Mouse (Mus musculus): ENCODE measurements around the gene Plekha6.

Plekha6 gene

DNA sequence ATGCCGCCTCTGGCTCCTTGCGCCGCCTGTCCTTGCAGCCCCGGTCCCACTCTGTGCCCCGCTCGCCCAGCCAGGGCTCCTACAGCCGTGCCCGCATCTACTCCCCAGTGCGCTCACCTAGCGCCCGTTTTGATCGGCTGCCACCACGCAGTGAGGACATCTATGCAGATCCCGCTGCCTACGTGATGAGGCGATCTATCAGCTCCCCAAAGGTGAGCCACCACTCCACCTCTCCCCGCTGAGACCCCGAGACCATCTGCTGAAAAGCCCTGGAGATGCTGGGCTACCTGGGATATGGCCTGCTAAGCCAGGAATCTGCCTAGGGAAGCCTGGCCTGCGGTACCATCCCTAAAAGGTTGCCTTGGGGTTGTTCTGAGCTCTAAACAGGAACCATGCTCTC, 110.2 kb downstream of the Plekha6 start:
- no peak for DNase-seq (ENCODE audit: low spot score in 2 of 2)

DNA sequence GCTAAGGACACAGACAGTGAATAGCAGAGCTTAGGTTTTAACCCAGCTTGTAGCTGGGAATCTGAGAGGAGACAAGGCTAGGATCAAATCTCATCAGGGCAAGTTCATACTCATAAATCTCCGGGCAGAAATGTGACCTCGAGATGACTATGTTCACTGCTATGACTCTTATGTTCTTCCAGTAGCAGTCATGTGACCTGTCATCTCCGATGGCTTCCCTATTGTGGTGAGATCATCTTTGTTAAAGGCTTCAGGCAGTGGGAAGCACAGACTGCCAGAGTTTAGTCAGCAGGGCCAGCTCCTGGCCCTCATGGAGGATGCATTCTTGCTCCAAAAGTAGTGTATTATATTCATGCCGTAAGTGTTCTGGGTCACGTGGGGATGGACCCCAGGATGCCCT, 113.0 kb downstream of the Plekha6 start:
- DNase-seq (ENCODE audit: low spot score in 2 of 2) = no peak

DNA sequence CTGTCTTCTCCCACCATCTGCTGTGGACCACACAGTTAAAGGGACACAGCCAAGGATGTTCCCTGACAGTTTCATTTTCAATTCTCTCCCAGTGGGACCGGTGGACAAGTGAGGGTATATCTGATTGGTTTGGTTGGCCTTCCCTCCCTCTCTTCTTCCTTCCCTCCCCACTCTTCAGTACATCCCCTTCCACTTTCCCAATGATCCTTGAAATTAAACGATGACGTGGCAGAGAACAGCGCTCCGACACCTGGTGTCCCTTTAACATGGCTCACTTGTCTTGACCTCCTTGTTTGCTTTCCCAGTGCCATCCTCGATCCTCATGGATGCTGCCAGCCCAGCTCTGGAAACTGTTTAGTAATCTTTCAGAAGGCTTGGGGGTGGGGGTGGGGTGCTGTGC, 114.5 kb downstream of the Plekha6 start:
- no peak for DNase-seq (ENCODE audit: low spot score in 2 of 2)

DNA sequence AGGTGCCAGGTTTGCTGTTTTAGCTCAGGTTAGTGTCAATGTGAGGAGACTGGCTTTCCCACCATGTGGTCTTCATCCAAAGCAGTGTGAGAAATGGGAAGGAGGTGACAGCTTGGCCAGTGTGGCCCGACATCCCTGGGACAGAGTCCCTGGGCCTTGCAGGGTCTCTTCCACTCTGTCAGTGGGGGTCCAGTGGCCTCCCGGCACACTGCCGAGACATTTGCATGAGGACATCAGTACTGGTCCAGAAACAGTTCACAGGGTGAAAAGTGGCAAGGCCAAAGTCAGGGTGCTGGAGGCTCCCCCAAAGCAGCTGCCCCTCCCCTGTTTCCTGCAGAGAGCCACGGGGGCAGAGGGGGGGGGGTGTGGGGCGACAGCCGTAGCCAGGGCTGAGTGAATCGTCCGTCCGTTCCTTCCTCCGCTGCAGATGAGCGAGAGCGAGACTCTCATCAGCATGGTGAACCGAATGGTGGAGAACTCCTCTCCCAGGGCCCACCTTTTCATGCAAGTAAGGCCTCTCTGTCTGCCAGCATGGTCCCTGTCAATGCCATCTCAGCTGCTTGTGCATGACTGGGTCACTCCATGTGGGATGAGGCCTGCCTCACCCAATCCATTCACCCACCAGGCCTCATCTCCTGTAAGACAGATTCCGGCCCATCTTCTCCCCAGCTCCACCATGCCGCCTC, 115.1 kb downstream of the Plekha6 start:
- no peak for DNase-seq (ENCODE audit: low spot score in 2 of 2)

DNA sequence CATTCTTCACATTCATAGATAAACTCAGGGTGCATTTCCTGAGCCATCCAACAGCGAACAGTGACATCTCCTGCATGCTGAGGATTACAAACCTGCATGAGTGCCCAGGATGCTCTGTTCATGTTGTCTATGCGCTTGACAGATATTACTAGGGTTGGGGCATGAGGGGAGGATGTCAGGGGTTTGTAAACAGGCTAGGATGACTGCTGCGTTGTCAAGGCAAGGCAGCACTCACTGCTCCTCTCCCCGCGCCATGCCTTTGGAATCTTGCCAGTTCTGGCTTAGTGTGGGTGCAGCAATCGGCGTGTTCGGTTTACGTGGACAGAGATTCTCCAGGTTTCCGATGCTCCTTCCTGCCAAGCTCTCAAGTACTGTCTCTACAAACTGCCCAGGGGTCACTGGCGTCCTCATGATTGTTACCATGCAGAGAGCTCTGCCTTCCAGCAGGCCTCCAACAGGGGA, 115.7 kb downstream of the Plekha6 start:
- no peak for DNase-seq (ENCODE audit: low spot score in 2 of 2)

DNA sequence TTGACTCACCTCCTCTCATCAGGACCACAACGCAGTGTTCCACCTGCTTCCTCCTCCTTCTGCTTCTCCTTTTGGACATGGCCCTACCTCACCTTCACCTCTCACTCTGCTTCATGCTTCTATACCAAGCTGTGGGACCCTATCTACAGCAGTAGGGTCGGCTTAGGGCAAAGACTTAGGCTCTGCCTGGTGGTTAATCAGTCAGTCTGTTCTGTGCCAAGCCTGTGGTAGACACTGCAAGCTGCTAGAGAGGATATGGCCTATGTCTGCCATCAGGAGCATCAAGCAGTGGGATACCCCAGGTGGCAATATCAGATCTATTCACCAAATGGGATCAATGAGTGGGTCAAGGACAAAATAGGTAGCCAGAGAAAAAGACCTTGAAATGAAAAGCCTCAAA, 116.5 kb downstream of the Plekha6 start:
- no peak for DNase-seq (ENCODE audit: low spot score in 2 of 2)

DNA sequence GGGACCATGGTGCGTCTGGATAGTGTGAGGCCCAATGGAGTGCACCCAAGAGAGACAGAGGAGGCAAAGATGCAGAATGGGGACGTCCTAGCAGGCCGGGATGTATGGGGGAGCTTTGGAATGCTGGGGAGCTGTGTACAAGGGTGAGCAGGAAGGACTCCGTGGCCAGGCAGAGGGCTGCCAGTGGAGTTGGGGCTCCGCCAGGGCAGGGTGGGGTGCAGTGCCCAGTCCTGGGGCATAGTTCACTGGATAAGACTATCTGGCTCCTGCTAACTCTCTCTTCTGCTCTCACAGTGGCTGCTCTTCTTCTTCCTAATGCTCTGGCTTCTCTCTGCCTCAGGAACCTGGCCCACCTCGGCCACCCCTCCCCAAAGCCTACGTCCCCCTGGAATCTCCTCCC, 121.9 kb downstream of the Plekha6 start:
- no peak for DNase-seq (ENCODE audit: low spot score in 2 of 2)

DNA sequence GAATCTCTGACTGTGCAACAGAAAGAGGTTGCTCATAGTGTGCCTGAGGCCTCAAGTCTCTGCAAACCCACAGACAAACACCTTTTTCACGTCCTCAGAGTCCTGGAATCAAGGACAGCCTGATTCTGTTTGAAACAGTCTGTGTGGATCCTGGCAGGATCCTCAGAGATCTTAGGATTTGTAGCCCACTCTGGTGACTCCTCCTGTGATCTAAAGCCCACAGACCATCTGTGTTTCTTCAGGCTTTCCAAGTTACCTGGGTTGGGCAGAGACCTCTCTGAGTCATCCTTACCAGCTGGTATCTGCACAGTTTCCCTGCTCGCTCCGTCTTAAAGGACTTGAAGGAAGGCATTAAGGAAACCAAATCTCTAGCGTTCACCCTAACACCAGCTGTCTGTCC, 123.0 kb downstream of the Plekha6 start:
- no peak for DNase-seq (ENCODE audit: low spot score in 2 of 2)

DNA sequence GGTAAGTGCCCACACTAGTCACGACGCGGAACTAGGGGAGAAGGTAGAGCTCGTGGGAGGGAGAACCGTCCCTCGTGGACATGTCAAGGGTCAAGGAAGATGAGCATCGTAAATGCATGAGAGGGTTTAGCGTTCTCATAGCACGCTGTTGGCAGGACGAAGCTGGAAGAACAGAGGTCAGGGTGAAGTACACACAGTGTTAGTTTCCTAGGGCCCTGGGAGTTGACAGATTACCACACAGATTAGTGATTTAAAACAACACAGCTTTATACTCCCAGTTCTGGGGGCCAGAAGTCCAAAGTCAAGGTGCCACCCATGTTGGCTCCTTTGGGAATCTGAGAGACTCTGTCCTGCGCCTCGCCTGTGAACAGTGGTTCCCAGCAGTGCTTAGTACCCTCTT, 123.9 kb downstream of the Plekha6 start:
- DNase-seq (ENCODE audit: low spot score in 2 of 2) = no peak

DNA sequence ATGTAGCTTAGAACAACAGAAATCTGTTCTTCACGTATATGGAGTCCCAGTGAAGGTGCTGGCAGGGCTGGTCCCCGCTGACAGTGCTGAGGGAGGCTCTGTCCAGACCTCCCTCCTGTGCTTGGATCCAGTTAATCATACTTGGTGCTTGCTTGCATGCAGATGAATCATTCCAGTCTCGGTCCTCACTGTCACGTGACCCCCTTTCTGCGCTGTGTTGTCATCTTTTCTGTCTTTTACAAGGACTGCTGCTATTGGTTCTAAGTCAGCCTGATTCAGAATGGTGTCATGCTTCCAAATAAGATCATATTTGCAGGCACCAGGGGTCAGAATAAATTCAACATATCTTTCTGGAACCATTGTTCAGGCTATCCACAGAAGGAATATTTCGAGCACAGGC, 127.9 kb downstream of the Plekha6 start:
- DNase-seq (ENCODE audit: low spot score in 2 of 2) = no peak

DNA sequence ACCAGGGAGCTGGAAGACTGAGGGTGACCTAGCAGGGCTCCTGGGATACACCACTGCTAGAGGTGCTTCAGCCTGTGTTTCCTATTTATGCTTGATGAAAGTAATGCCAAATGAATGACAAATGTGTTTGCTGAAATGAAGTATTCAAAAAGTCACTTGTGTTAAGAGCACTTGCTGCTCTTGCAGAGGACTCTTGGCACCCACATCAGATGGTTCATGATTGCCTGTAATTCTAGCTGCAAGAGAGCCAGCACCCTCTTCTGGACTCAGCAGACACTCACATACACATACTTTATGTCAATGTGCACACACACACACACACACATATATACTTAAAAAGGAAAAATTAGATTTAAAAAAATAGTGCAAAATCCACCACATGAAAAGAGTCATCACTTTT, 128.6 kb downstream of the Plekha6 start:
- DNase-seq (ENCODE audit: low spot score in 2 of 2) = no peak

DNA sequence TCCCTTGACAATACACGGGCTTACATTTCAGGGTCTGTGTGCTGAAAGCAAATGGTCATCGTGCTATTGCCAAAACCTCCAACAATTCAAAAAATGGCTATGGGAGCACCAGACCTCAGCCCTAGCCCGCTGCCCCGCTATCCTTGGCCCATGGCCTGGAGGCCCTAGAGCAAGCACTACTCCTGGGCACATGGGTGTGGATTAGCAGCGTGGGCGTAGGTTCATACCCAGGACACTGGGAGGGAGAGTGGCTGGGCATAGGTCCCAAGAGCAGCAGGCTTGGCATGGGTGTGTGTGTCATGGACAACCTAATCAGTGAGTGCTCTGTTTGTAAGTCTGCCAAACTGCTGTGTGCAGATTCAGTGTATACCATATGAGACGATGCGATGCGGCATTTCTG, 132.4 kb downstream of the Plekha6 start:
- DNase-seq (ENCODE audit: low spot score in 2 of 2) = no peak

DNA sequence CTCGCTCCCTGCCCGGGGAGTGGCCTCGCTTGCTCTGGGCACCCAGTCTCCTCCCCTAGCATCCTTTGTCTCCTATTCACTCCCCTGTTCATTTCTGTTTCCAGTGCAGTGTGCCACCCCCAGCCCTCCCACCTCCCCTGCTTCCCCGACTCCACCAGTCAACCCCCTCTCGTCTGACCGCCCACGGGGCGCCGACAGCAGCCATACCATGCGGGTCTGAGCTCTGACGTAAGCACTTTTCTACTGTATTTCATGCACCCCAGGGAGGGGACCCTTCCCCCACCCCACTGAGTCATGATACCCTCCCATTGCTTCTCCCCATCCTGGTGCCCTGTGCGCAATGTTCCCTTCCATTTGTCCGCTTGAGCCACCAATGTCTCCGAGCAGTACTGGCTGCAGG, 134.8 kb downstream of the Plekha6 start:
- no peak for DNase-seq (ENCODE audit: low spot score in 2 of 2)

DNA sequence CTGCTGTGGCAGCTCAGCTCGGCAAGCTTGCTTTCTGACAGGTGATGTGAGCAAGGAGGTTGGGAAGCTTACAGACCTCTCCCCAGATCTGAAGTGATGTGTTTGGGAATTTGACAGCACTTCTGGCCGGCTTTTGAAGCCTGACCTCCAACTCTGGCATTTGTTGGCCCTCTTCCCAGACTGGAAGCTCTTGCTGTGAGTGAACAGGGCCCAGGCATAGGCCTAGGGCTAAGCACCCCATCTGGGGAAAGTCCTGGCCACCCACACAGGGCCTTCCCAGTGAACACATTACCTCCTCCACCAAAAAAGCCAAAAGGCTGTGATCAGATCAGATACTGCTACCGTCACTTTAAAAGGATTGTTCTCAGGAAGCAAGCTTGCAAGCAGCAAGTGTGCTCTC, 138.5 kb downstream of the Plekha6 start:
- DNase-seq (ENCODE audit: low spot score in 2 of 2) = no peak

DNA sequence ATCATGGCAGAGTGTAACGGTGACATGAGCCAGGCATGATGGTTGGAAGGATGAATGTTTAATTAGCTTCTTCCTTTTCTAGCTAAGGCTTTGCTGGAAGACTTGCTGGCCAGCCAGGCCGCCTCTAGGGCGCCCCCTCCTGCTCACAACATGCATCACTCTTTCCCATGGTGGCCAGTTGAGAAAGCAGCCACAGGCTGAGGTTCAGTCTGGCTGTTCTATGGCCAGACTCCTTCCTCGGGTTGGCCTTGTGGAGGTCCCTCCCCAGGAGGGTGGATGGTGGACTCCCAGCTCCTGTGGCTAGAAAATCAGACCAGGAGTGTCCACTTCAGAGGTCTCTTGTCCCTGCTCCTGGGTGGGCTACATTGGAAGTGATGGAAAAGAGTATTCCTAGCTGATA, 142.8 kb downstream of the Plekha6 start:
- peak; percentile 36 to 68 for DNase-seq (ENCODE audit: low spot score in 2 of 2)

DNA sequence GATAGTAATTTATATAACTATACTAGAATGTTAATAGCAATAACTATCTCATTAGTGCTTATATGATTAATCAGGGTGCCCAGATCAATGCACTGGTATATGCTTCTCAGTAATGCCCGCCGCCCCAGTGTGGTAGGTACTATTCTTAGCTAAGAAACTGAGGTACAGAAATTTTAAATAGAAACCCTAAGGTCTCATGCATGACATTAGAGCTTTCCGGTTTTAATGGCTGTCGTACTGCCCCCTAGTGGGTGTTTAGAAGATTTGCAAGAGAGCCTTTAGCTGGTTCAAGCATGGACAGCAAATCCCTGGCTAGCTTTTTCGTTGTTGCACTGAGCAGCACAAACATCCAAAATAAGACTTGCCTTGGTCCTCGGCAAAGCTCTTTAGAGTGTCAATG, 143.3 kb downstream of the Plekha6 start:
- peak in 1 of 2 experiments; percentile 12 for DNase-seq (ENCODE audit: low spot score in 2 of 2)

DNA sequence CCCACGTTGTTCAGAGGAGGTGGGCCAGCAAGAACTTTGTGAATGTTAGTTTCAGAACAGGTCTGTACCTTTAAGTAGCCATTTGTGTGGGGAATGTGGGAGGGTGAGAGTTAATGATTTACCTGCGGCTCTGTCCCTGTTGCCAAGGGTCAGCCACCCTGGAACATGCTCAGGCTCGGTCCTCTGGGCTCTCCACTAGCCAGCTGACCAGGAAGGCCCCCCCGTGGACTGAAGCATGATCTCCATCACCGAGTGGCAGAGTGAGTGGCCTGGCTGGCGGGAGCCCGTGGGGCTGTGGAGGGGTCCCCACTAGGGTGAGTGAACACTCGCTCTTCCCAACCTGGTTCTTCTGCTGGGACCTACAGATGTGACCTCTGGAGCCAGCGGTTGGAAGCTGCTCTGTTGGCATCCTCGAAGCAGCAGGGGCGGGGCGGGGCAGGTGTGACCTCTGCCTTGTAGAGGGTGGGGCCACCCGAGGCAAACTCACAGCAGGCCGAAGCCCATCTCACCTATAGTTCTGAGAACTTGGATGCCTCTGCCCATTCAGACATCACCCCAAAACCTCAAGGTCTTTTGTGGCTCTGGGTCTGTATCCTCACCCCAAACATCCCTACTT, 145.8 kb downstream of the Plekha6 start, which contains the start of gene Golt1a:
TSS of gene Golt1a (plus strand) at position 149 of the 616 bp plus-strand sequence.
- DNase-seq (ENCODE audit: low spot score in 2 of 2) = no peak

DNA sequence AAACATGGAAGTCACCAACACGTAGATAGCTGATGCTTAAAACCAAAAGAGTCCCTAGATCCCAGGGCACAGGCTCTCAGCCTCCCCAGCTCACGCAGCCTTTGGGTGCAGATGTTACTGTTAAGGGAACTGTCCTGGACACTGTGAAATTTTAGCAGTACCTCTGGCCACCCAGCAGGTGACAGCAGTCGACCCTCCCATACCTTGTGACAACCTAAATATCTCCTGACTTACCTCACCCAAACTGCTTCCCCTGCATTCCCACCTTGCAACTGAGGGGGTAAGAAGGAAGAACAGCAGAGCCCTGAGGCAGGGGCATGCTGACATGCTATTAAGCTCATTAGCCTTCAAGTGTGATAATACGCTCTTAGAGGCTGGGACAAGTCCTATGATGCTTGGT, 147.2 kb downstream of the Plekha6 start:
- DNase-seq (ENCODE audit: low spot score in 2 of 2) = no peak

DNA sequence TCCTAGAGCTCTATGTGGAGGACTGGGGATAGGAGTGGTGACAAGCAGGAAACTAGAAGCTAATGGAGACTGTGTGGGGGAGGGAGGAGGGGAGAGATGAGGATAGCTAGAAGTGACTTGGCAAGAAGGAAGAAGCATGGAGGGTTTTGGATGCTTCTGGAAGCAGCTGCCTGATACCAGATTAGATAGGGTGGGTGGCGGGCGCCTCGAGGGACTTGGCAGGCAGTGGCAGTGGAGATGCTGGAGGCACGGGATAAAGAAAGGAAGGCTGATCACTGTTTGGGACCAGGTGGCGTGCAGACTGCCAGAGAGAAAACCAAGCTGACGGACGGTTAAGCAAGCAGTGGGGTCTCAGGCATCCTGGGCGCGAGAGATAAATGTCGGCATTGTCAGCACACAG, 147.9 kb downstream of the Plekha6 start:
- DNase-seq (ENCODE audit: low spot score in 2 of 2) = no peak

DNA sequence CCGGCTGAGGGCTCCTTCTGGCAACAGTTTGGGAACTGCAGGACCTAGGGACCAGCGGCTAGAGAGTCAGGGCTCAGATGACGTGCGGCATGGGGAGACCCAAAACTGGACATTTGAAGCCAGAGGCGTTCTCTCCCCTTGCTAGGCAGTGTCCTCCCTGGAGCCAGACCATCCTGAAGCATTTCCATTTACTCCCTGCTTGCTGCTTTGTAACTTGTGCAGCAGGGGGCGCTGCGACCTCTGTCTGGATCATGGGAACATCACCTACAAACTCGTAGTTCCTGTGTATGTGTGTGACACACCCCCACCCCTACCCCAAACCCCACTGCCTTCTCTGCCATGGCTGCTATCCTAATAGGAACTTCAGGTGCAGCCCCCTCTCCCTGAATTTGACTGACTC, 150.4 kb downstream of the Plekha6 start:
- peak in 1 of 2 experiments; percentile 32 for DNase-seq (ENCODE audit: low spot score in 2 of 2)

DNA sequence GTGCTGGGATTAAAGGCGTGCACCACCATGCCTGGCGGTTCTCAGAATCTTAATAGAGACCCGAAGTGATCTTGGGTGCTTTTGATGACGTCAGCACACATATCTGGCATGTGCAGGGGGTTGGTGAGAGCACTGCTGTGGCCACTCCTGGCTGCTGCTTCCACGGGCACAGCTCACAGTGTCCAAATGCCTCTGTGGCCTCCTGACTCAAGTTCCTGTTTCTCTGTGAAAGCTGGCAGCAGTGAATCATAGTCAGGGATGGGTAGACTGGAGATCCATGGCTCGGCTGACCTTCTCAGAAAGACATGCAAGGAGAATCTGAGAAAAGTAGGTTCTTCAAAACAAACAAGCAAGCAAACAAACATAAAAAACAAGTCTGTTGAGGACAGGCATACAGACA, 151.8 kb downstream of the Plekha6 start:
- DNase-seq (ENCODE audit: low spot score in 2 of 2) = no peak

DNA sequence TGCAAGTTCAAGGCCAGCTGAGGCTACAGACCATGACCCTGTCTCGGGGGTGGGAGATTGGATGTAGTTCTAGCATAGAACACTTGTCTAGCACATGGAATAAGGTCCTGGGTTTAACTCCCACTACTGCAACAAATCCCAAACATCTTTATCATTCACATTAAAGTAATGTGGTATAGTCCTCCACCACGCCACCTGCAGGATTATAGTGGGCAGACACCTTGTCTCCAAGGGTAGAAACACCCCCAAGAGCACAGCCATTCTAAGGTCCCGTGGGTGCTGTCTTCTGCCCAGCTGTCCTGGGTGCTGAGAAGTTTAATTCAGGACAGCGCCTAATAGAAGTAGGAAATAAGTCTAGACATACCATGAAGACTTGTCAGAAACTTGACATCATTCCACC, 152.6 kb downstream of the Plekha6 start:
- no peak for DNase-seq (ENCODE audit: low spot score in 2 of 2)

DNA sequence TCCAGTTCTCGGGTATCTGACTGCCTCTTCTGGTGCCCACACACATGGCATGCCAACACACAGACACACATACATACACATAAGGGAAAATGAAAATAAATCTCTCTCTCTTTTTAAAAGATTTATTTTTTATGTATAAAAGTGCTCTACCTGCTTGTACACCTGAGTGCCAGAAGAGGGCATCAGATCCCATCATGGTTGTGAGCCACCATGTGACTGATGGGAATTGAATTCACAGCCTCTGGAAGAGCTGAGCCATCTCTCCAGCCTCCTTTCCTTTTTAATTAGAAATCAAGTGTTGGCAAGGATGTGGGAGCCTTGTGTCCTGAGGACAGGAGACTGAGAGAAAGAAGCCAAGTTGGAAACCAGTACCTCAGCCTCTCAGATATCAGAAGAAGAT, 153.1 kb downstream of the Plekha6 start:
- no peak for DNase-seq (ENCODE audit: low spot score in 2 of 2)
